Mouse (Mus musculus): ENCODE data around the gene Catsper4. TPM values are rescaled to one million over a fixed set of nuclear protein-coding genes. Genes with fewer than 3 reads are reported as not detected.

Gene Catsper4
- total and polyA plus RNA-seq, 3 experiments, result not detected

DNA sequence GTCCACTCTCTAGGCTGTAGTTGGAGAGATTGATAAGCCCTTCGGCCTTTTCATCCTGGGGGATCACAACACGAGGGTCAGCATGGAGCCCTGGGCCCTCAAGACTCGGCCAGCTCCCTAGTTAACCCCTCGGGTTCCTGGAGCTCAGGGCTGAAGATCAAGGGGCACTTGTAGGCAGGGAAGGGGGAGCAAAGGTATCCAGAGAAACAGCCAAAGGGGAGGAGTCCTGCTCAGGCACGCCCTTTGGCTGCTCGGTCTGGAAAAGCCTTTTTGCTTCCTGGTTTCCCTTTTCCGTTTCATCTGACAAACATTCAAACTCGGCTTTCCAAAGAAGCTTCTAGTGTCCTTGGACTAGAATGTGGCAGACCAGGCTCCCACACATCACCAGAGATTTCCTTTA, 3.2 kb upstream of the Catsper4 start:
- no peaks in the 10 kb centered on the region for H3K9me3 ChIP-seq (replicated peaks; ENCODE audit: low read length)
- H3K79me2 ChIP-seq (replicated peaks; ENCODE audit: control insufficient read depth, extremely low read depth, insufficient read depth, poor library complexity, severe bottlenecking), result no peaks in the 10 kb centered on the region
- H3K4me3 ChIP-seq (replicated peaks in 1 of 3; ENCODE audit: low read depth in 2 of 3, low read length in 2 of 3, poor library complexity in 1 of 3), result no peak overlapping the region
- H3K36me3 ChIP-seq (replicated peaks in 1 of 2; ENCODE audit: control insufficient read depth in 1 of 2, insufficient read depth in 1 of 2, low read length in 1 of 2), result no peaks in the 10 kb centered on the region
- no peak overlapping the region for H3K4me2 ChIP-seq (ENCODE audit: insufficient read depth, low read depth, poor library complexity, severe bottlenecking)
- dilution Hi-C loops (cut with MboI; ENCODE audit: extremely low pct_ligation_motif_present, extremely low pct_unique_long_range_greater_than_20kb, low sequenced_read_pairs) (no loop called here), in situ Hi-C loops (cut with MboI; ENCODE audit: low pct_ligation_motif_present, low pct_unique_long_range_greater_than_20kb, low sequenced_read_pairs) (no loop called here)
- no peaks in the 10 kb centered on the region for H3K4me1 ChIP-seq (ENCODE audit: control insufficient read depth in 1 of 2, insufficient read depth in 2 of 2)
- H3K27ac ChIP-seq (ENCODE audit: insufficient read depth, low read depth), result no peak overlapping the region
- DNase-seq (ENCODE audit: extremely low read depth), result no peak
- TF ChIP-seq MAZ (IDR thresholded peaks at IDR 0.05; ENCODE audit: low read depth, low read length), result no peak
- no peak for TF ChIP-seq PAX5 (IDR thresholded peaks at IDR 0.05; ENCODE audit: low read length)
- no peak for TF ChIP-seq KAT2A (IDR thresholded peaks at IDR 0.05; ENCODE audit: insufficient replicate concordance, low read length)
- no peak for TF ChIP-seq USF1 (IDR thresholded peaks at IDR 0.05; ENCODE audit: low read depth, low read length)
- no peak for TF ChIP-seq MEF2A (IDR thresholded peaks at IDR 0.05; ENCODE audit: borderline replicate concordance, low read depth, low read length)
- TF ChIP-seq CHD1 (IDR thresholded peaks at IDR 0.05; ENCODE audit: low read depth, low read length), result no peak
- no peak for TF ChIP-seq ZC3H11A (IDR thresholded peaks at IDR 0.05; ENCODE audit: low read depth, low read length)
- no peak for TF ChIP-seq SMC3 (IDR thresholded peaks at IDR 0.05; ENCODE audit: low read depth, low read length)
- no peak for TF ChIP-seq BHLHE40 (IDR thresholded peaks at IDR 0.05; ENCODE audit: low read depth, low read length)
- no peak overlapping the region for H3K9ac ChIP-seq (ENCODE audit: insufficient read depth, low read depth)
- peaks cover 30% of the 10 kb centered on the region for H3K27me3 ChIP-seq (replicated peaks)

DNA sequence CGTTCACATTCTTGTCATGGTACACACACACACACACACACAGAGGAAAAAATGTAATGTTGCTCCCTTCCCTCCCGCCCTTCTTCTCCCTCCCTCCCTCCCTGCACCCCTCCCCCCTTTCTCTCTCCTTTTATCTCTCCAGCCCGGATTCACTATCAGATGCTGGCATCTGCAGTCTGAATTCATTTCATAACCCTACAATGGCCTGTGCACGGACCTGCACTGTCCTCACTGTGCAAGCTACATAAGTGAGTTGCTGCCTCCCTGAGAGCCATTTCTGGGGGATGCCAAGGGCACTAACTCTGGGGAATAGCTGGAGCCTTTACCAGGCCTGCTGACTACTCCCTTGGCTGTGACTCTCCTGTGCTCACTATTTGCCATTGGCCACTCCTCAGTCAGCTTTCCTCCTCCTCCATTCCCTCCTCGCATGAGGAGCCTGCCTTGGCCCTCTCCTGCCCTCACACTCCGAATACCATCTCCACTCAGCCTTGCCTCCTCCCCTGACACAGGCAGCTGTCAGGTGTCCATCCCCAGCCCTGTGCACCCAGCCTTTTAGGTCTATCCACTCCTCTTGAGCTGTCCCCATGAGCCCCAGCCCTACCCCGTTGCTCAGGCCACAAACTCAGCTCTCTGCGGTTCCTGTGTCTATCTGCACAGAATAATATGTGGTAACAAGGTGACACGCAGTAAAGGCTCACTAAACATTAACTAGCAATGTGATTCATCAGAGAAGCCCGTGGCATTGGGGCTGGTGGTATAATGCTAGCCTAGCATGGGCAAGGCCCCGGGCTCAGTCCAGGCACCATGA, 4.2 kb downstream of the Catsper4 start:
- dilution Hi-C loops (cut with MboI; ENCODE audit: extremely low pct_ligation_motif_present, extremely low pct_unique_long_range_greater_than_20kb, low sequenced_read_pairs), result no loop called here
- no peak for TF ChIP-seq ZC3H11A (IDR thresholded peaks at IDR 0.05; ENCODE audit: low read depth, low read length)
- TF ChIP-seq BHLHE40 (IDR thresholded peaks at IDR 0.05; ENCODE audit: low read depth, low read length), result no peak
- TF ChIP-seq GABPA (IDR thresholded peaks at IDR 0.05; ENCODE audit: insufficient replicate concordance, low read depth, low read length), result no peak
- TF ChIP-seq ELF1 (IDR thresholded peaks at IDR 0.05; ENCODE audit: low read depth, low read length), result no peak
- no peak for TF ChIP-seq PAX5 (IDR thresholded peaks at IDR 0.05; ENCODE audit: low read length)
- TF ChIP-seq ZNF384 (IDR thresholded peaks at IDR 0.05; ENCODE audit: low read depth, low read length), result no peak
- TF ChIP-seq EP300 (IDR thresholded peaks at IDR 0.05; ENCODE audit: low read length), result no peak
- no peak for TF ChIP-seq NRF1 (IDR thresholded peaks at IDR 0.05; ENCODE audit: low read depth, low read length)
- TF ChIP-seq MYC (IDR thresholded peaks at IDR 0.05; ENCODE audit: low read depth, low read length), result no peak
- TF ChIP-seq POLR2AphosphoS2 (IDR thresholded peaks at IDR 0.05; ENCODE audit: low read depth, low read length), result no peak
- no peak for TF ChIP-seq ZMIZ1 (IDR thresholded peaks at IDR 0.05; ENCODE audit: low read depth, low read length)
- no peak for TF ChIP-seq SMC3 (IDR thresholded peaks at IDR 0.05; ENCODE audit: low read depth, low read length)
- TF ChIP-seq KAT2A (IDR thresholded peaks at IDR 0.05; ENCODE audit: insufficient replicate concordance, low read length), result no peak
- TF ChIP-seq SIN3A (IDR thresholded peaks at IDR 0.05; ENCODE audit: low read length), result no peak
- TF ChIP-seq NELFE (IDR thresholded peaks at IDR 0.05; ENCODE audit: low read depth, low read length), result no peak
- no peak for TF ChIP-seq RCOR1 (conservative IDR thresholded peaks at IDR 0.05; ENCODE audit: low read depth, low read length)
- TF ChIP-seq IRF4 (IDR thresholded peaks at IDR 0.05; ENCODE audit: low read depth, low read length), result no peak
- peaks cover 25% of the 10 kb centered on the region for H3K27me3 ChIP-seq (replicated peaks)

More for the DNA sequence above, 4.2 kb downstream of the Catsper4 start:
- Histone ChIP-seq H3K4me1 (ENCODE audit: control insufficient read depth in 1 of 2, insufficient read depth in 2 of 2) (no peaks in the 10 kb centered on the region; a peak in 1 of 4 replicates), H3K79me2 (replicated peaks; ENCODE audit: control insufficient read depth, extremely low read depth, insufficient read depth, poor library complexity, severe bottlenecking) (no peaks in the 10 kb centered on the region), H3K4me3 (replicated peaks in 1 of 3; ENCODE audit: low read depth in 2 of 3, low read length in 2 of 3, poor library complexity in 1 of 3) (no peak overlapping the region), H3K9me3 (replicated peaks; ENCODE audit: low read length) (peaks cover 3% of the 10 kb centered on the region), H3K9ac (ENCODE audit: insufficient read depth, low read depth) (no peak overlapping the region), H3K36me3 (replicated peaks in 1 of 2; ENCODE audit: control insufficient read depth in 1 of 2, insufficient read depth in 1 of 2, low read length in 1 of 2) (no peaks in the 10 kb centered on the region), H3K27ac (ENCODE audit: insufficient read depth, low read depth) (no peak overlapping the region), H3K4me2 (ENCODE audit: insufficient read depth, low read depth, poor library complexity, severe bottlenecking) (no peak overlapping the region)
- no peak for DNase-seq (ENCODE audit: extremely low read depth)
- in situ Hi-C loops (cut with MboI; ENCODE audit: low pct_ligation_motif_present, low pct_unique_long_range_greater_than_20kb, low sequenced_read_pairs), result no loop called here
